Mouse (Mus musculus) MEL (cell line): ENCODE measurements at regions not wholly inside any gene's neighbourhood (a gene's known extent, or its start where the extent isn't known, plus 50 kb on each side); places are given as distances from the start of the nearest gene placed in this dataset.

Experiments used
- DNase-seq: peaks from one replicate; pipeline ENCODE4 v3.0.0; 2011; ENCODE audit warnings: low read depth, low spot score
- H3K27ac ChIP-seq: 2 replicates; pipeline ENCODE4 v1.5.1; 2012; ENCODE audit warnings: low read depth, mild to moderate bottlenecking, control low read depth, low read length, moderate library complexity; ENCODE audit not compliant: control insufficient read depth
- H3K27me3 ChIP-seq, 2 experiments: fragments of 150-350 bp in 1 of 2; sonication (generic) in 1 of 2; 2 replicates each; pipeline ENCODE4 v1.6.1; 2012; ENCODE audit warnings: low read length in 2 of 2, mild to moderate bottlenecking in 2 of 2, improper control_type of control experiment in 1 of 2, moderate library complexity in 1 of 2; ENCODE audit not compliant: insufficient read depth in 2 of 2, control insufficient read depth in 1 of 2
- H3K36me3 ChIP-seq, 2 experiments: 2 replicates each; pipeline ENCODE4 v1.6.1; 2012 to 2014; ENCODE audit warnings: low read length in 2 of 2, improper control_type of control experiment in 1 of 2, inconsistent platforms in 1 of 2, mild to moderate bottlenecking in 1 of 2; ENCODE audit not compliant: insufficient read depth in 2 of 2, control insufficient read depth in 1 of 2
- H3K4me1 ChIP-seq, 2 experiments: fragments of 150-350 bp in 1 of 2; sonication (generic) in 1 of 2; 2 replicates each; pipeline ENCODE4 v1.6.1; 2012; ENCODE audit warnings: low read length in 2 of 2, improper control_type of control experiment in 1 of 2, mild to moderate bottlenecking in 1 of 2; ENCODE audit not compliant: insufficient read depth in 2 of 2, control insufficient read depth in 1 of 2
- H3K4me3 ChIP-seq, 2 experiments: fragments of 150-350 bp in 1 of 2; sonication (generic) in 1 of 2; 2 replicates each; pipeline ENCODE4 v1.5.1; 2012; ENCODE audit warnings: low read depth in 2 of 2, low read length in 2 of 2, mild to moderate bottlenecking in 2 of 2, moderate library complexity in 2 of 2, control low read depth in 1 of 2, improper control_type of control experiment in 1 of 2; ENCODE audit not compliant: control insufficient read depth in 1 of 2, insufficient read depth in 1 of 2
- H3K79me2 ChIP-seq: 2 replicates; pipeline ENCODE4 v1.6.1; 2012; ENCODE audit warnings: mild to moderate bottlenecking, low read length, moderate library complexity; ENCODE audit not compliant: control insufficient read depth, poor library complexity, insufficient read depth
- H3K9ac ChIP-seq: 2 replicates; pipeline ENCODE4 v1.6.1; 2012; ENCODE audit warnings: low read depth, mild to moderate bottlenecking, control low read depth, low read length, moderate library complexity; ENCODE audit not compliant: control insufficient read depth, poor library complexity, severe bottlenecking
- H3K9me3 ChIP-seq: fragments of 150-350 bp; sonication (generic); replicated peaks from 2 replicates; pipeline ENCODE4 v1.6.1; 2012; ENCODE audit warnings: mild to moderate bottlenecking, low read length, improper control_type of control experiment, moderate library complexity; ENCODE audit not compliant: insufficient read depth
- BHLHE40 ChIP-seq: IDR thresholded peaks from 2 replicates; pipeline ENCODE4 v1.6.1; 2012; ENCODE audit warnings: low read depth, mild to moderate bottlenecking, inconsistent platforms, low read length, improper control_type of control experiment, borderline replicate concordance
- CHD1 ChIP-seq: IDR thresholded peaks from 2 replicates; pipeline ENCODE4 v1.6.1; 2012; ENCODE audit warnings: low read depth, mild to moderate bottlenecking, inconsistent platforms, low read length, improper control_type of control experiment
- ETS1 ChIP-seq: IDR thresholded peaks from 2 replicates; pipeline ENCODE4 v1.6.1; 2012; ENCODE audit warnings: low read depth, mild to moderate bottlenecking, inconsistent platforms, low read length, improper control_type of control experiment, moderate library complexity
- GABPA ChIP-seq: IDR thresholded peaks from 2 replicates; pipeline ENCODE4 v1.6.1; 2012; ENCODE audit warnings: low read depth, mild to moderate bottlenecking, inconsistent platforms, low read length, improper control_type of control experiment, moderate library complexity
- GATA1 ChIP-seq: IDR thresholded peaks from 2 replicates; pipeline ENCODE4 v1.6.1; 2011; ENCODE audit warnings: low read depth, low read length, improper control_type of control experiment
- HCFC1 ChIP-seq: IDR thresholded peaks from 2 replicates; pipeline ENCODE4 v1.6.1; 2012; ENCODE audit warnings: low read depth, mild to moderate bottlenecking, inconsistent platforms, low read length, improper control_type of control experiment, moderate library complexity
- JUND ChIP-seq: IDR thresholded peaks from 2 replicates; pipeline ENCODE4 v1.6.1; 2011; ENCODE audit warnings: low read depth, mild to moderate bottlenecking, improper control_type of control experiment, low read length
- MAFK ChIP-seq: IDR thresholded peaks from 2 replicates; pipeline ENCODE4 v1.6.1; 2011; ENCODE audit warnings: low read depth, mild to moderate bottlenecking, low read length, improper control_type of control experiment, borderline replicate concordance
- MEF2A ChIP-seq: IDR thresholded peaks from 2 replicates; pipeline ENCODE4 v1.6.1; 2014; ENCODE audit warnings: low read depth, mild to moderate bottlenecking, inconsistent platforms, low read length, improper control_type of control experiment; ENCODE audit not compliant: poor library complexity, insufficient replicate concordance, severe bottlenecking; ENCODE audit errors: extremely low read depth
- NELFE ChIP-seq: IDR thresholded peaks from 2 replicates; pipeline ENCODE4 v1.6.1; 2011; ENCODE audit warnings: low read depth, low read length, improper control_type of control experiment
- NRF1 ChIP-seq: IDR thresholded peaks from 2 replicates; pipeline ENCODE4 v1.6.1; 2014; ENCODE audit warnings: low read depth, mild to moderate bottlenecking, inconsistent platforms, low read length, improper control_type of control experiment, moderate library complexity; ENCODE audit not compliant: poor library complexity, insufficient read depth, severe bottlenecking
- POLR2AphosphoS5 ChIP-seq: IDR thresholded peaks from 2 replicates; pipeline ENCODE4 v1.6.1; 2012; ENCODE audit warnings: low read depth, borderline replicate concordance, mild to moderate bottlenecking, inconsistent platforms, low read length, moderate library complexity, mixed read lengths
- SMC3 ChIP-seq: IDR thresholded peaks from 2 replicates; pipeline ENCODE4 v1.6.1; 2011; ENCODE audit warnings: low read depth, low read length, improper control_type of control experiment
- TAL1 ChIP-seq: IDR thresholded peaks from 2 replicates; pipeline ENCODE4 v1.6.1; 2012; ENCODE audit warnings: mild to moderate bottlenecking, inconsistent platforms, low read length, moderate library complexity, mixed read lengths
- TBP ChIP-seq: IDR thresholded peaks from 2 replicates; pipeline ENCODE4 v1.8.0; 2011; ENCODE audit warnings: low read depth, low read length, improper control_type of control experiment
- UBTF ChIP-seq: IDR thresholded peaks from 2 replicates; pipeline ENCODE4 v1.6.1; 2012; ENCODE audit warnings: low read depth, mild to moderate bottlenecking, inconsistent platforms, low read length, improper control_type of control experiment, moderate library complexity, borderline replicate concordance; ENCODE audit not compliant: insufficient read depth
- USF2 ChIP-seq, 2 experiments: IDR thresholded peaks; 2 replicates each; pipeline ENCODE4 v1.6.1; 2011 to 2012; ENCODE audit warnings: improper control_type of control experiment in 2 of 2, low read length in 2 of 2, borderline replicate concordance in 1 of 2, inconsistent platforms in 1 of 2, low read depth in 1 of 2, mild to moderate bottlenecking in 1 of 2; ENCODE audit not compliant: insufficient read depth in 1 of 2
- ZKSCAN1 ChIP-seq: IDR thresholded peaks from 2 replicates; pipeline ENCODE4 v1.6.1; 2012; ENCODE audit warnings: low read depth, mild to moderate bottlenecking, inconsistent platforms, low read length, improper control_type of control experiment, moderate library complexity
- ZMIZ1 ChIP-seq: IDR thresholded peaks from 2 replicates; pipeline ENCODE4 v1.6.1; 2012; ENCODE audit warnings: low read depth, mild to moderate bottlenecking, inconsistent platforms, low read length, improper control_type of control experiment, moderate library complexity
- ZNF384 ChIP-seq: IDR thresholded peaks from 2 replicates; pipeline ENCODE4 v1.6.1; 2012; ENCODE audit warnings: low read depth, mild to moderate bottlenecking, inconsistent platforms, low read length, improper control_type of control experiment

DNA sequence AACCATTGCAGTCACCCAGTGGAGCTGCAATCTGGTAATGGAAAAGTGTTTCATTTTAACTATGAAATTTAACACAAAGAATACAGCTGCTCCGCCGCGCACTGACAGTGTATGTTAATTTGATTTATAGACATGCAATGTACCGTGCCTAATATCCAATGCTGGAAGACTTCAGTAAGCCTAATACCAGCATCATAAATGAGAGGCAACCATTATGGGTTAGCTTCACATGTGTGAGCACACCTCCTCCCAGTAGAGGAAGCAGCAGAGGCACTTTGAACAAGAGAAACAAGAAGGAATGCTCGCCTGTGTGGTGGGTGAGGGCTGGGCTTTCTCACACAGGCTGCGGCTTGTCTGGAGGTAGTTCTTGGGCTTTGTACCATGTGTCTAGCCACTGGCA lies 519.7 kb downstream of the Slc4a3 start:
- H3K4me1 ChIP-seq = no peaks in the 10 kb centered on the region

DNA sequence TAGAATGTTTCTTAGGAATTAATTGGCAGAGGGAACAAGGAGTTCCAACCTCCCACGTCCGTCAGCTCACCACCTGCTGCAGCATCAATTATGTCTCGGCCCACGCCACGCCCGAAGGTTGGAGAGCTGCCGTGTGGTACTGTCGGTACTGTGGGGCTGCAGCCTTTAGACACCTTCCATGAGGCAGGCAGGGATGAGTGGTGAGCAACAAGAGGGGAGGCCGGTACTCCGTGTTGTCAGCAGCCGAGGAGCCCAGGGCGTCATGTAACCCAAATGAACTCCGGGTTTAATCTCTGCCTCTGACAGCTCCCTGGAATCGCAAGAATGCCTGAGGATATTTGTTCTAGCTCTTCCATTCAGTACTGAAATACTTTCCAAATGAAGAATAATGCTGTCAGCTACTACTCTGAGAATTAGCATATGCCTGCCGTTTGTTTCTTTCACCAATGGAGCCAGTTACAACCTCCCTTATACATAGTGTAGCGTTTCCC lies 524.8 kb downstream of the Slc4a3 start:
- H3K36me3 ChIP-seq = no peaks in the 10 kb centered on the region
- no peak overlapping the region for H3K9ac ChIP-seq
- no peak for DNase-seq
- no peaks in the 10 kb centered on the region for H3K79me2 ChIP-seq
- H3K4me3 ChIP-seq = no peak overlapping the region
- no peaks in the 10 kb centered on the region for H3K27me3 ChIP-seq
- no peak overlapping the region for H3K27ac ChIP-seq
- H3K9me3 ChIP-seq = no peaks in the 10 kb centered on the region
- no peaks in the 10 kb centered on the region for H3K4me1 ChIP-seq
- no peak for TF ChIP-seq MEF2A
- no peak for TF ChIP-seq GABPA
- no peak for TF ChIP-seq SMC3

More for the DNA sequence above, 519.7 kb downstream of the Slc4a3 start:
- H3K9ac ChIP-seq = no peak overlapping the region
- H3K36me3 ChIP-seq = no peaks in the 10 kb centered on the region
- no peaks in the 10 kb centered on the region for H3K79me2 ChIP-seq
- H3K4me3 ChIP-seq = no peak overlapping the region
- DNase-seq = no peak
- TF ChIP-seq GABPA (no peak), ZKSCAN1 (no peak), JUND (no peak), POLR2AphosphoS5 (no peak), USF2 (IDR thresholded peaks at IDR 0.05; ENCODE audit: borderline replicate concordance in 1 of 2, insufficient read depth in 1 of 2, low read depth in 1 of 2, low read length in 2 of 2) (no peak), MEF2A (no peak), NRF1 (no peak), TAL1 (no peak), HCFC1 (no peak), TBP (no peak), ETS1 (no peak), ZNF384 (no peak), ZMIZ1 (no peak), MAFK (no peak), BHLHE40 (no peak), CHD1 (no peak), UBTF (no peak), NELFE (no peak), GATA1 (no peak)
- TF ChIP-seq, all 39 proteins: peak for 0
- Histone ChIP-seq H3K27ac (no peak overlapping the region), H3K27me3 (no peaks in the 10 kb centered on the region), H3K9me3 (no peaks in the 10 kb centered on the region)
